ENCODE assay signal across 13 mouse cellular contexts in the genomic region with DNA sequence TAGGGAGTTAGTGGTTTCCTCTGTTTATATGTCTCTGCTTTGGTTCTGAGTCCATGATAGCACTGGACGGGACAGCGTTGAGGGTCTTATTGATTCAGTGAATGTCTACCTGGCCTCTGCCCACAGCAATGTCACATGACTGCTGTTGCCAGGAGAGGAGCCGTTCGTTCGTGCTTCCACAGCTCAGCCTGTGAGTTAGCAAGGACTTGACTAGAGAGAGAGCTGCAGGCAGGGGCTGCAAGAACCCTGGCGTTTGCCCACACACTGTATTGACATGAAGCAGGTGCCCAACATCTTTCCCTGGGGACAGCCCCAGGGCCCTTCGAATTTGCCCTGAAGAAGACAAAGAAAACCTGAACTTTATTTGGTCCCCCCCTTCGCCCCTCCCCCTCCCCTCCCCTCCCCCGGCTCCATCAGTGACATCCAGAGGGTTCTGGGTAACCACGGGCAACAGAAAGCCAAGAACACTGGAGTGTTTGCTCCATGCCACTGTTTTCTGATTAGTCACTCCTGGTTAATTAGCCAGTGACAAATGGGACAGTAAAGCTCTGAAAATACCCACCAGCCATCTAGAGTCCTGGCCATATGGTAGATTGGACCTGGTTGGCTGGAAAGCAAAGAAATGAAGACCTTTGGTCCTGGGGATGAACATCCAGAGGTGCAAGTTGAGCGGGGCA.
A peak's percentile ranks its signal among the peaks of the same experiment; 100 is the strongest.
DNase-seq lines count a peak whose midpoint lies in the region; ATAC-seq and TF ChIP-seq lines count a peak whose summit lies in the region.
"Had no signal": no experiment of that assay in that cellular context is flagged by ENCODE, and none has a peak within 500 bp of the region (broad histone marks: within the 10 kb centered on the region; RNA-seq: fewer than 3 reads in every experiment).

No protein-coding gene starts in this region.

- DNase-seq in kidney, postnatal 14 days: no peak
- no peak for DNase-seq in liver, adult 2 months (ENCODE audit: extremely low read depth, low read depth, low spot score)
- DNase-seq in midbrain, embryonic 14.5 days: no peak
- no peak for DNase-seq in layer of hippocampus, postnatal 36 days
- DNase-seq in embryo, embryonic 10 days (ENCODE audit: low spot score): no peak
- DNase-seq in ovary, adult 18-20 months (ENCODE audit: low spot score): no peak
- DNase-seq: adrenal gland, postnatal 14 days; B cell, adult 2 months; cerebellum, adult 2 months; right cerebral cortex, adult 18-20 months had no signal

- 0 out of 2 replicates have a peak, but pooled peaks have one; percentile 9 for ATAC-seq in kidney, embryonic 15.5 days (replicated peaks; ENCODE audit: low FRiP score)
- ATAC-seq in forebrain, embryonic 15.5 days (replicated peaks): peak; percentile 35; the same call in 1 of the 2 replicates
- no peak; the same call in 1 of the 2 replicates for ATAC-seq in midbrain, embryonic 14.5 days (ENCODE audit: low FRiP score, low TSS enrichment)

- H3K27me3 ChIP-seq in kidney, embryonic 15.5 days: no peaks in the 10 kb centered on the region
- H3K27me3 ChIP-seq in forebrain, embryonic 15.5 days: no peaks in the 10 kb centered on the region
- H3K27me3 ChIP-seq in liver, adult 2 months (ENCODE audit: control insufficient read depth, insufficient read depth, low read length): no peaks in the 10 kb centered on the region
- H3K27me3 ChIP-seq in midbrain, embryonic 14.5 days (ENCODE audit: control insufficient read depth, insufficient read depth, low read length): no peaks in the 10 kb centered on the region
- H3K27me3 ChIP-seq: limb, embryonic 13.5 days had no signal

- peaks cover 39% of the 10 kb centered on the region for H3K4me1 ChIP-seq in kidney, embryonic 15.5 days
- peaks cover 20% of the 10 kb centered on the region for H3K4me1 ChIP-seq in forebrain, embryonic 15.5 days
- H3K4me1 ChIP-seq in liver, adult 2 months (ENCODE audit: control insufficient read depth, insufficient read depth, low read length): peaks cover 18% of the 10 kb centered on the region
- H3K4me1 ChIP-seq in midbrain, embryonic 14.5 days (ENCODE audit: control insufficient read depth, insufficient read depth, low read length): peaks cover 17% of the 10 kb centered on the region

- TF ChIP-seq POLR2A in liver, adult 2 months (IDR thresholded peaks at IDR 0.05; ENCODE audit: extremely low read depth, insufficient read depth, low read length): no peak

- no peak overlapping the region for H3K4me3 ChIP-seq in kidney, embryonic 15.5 days (replicated peaks)
- no peak overlapping the region for H3K4me3 ChIP-seq in forebrain, embryonic 15.5 days
- no peak overlapping the region for H3K4me3 ChIP-seq in liver, adult 2 months (ENCODE audit: insufficient read depth, low read depth, low read length)
- H3K4me3 ChIP-seq in midbrain, embryonic 14.5 days (replicated peaks; ENCODE audit: low read depth, low read length): no peak overlapping the region
- H3K4me3 ChIP-seq: limb, embryonic 13.5 days had no signal

- H3K9me3 ChIP-seq in kidney, embryonic 15.5 days (replicated peaks): no peaks in the 10 kb centered on the region
- H3K9me3 ChIP-seq in forebrain, embryonic 15.5 days: no peaks in the 10 kb centered on the region
- H3K9me3 ChIP-seq in midbrain, embryonic 14.5 days (ENCODE audit: control insufficient read depth, low read length): no peaks in the 10 kb centered on the region
- H3K9me3 ChIP-seq: limb, embryonic 13.5 days had no signal

- 50% methylated on average over 11 of the region's 11 CpGs for WGBS in kidney, embryonic 15.5 days
- WGBS in forebrain, embryonic 15.5 days: 44% methylated on average over 10 of the region's 11 CpGs
- WGBS in liver, adult 2 months: 27% methylated on average over 11 of the region's 11 CpGs
- WGBS in midbrain, embryonic 14.5 days: 44% methylated on average over 11 of the region's 11 CpGs

- H3K4me2 ChIP-seq in kidney, embryonic 15.5 days: no peak overlapping the region
- no peak overlapping the region for H3K4me2 ChIP-seq in forebrain, embryonic 15.5 days (replicated peaks)
- H3K4me2 ChIP-seq in midbrain, embryonic 14.5 days (ENCODE audit: low read length): no peak overlapping the region
- H3K4me2 ChIP-seq: limb, embryonic 13.5 days had no signal

- no peak overlapping the region for H3K9ac ChIP-seq in kidney, embryonic 15.5 days
- no peak overlapping the region for H3K9ac ChIP-seq in forebrain, embryonic 15.5 days (replicated peaks)
- H3K9ac ChIP-seq in liver, adult 2 months (ENCODE audit: low read depth, low read length): no peak overlapping the region
- no peak overlapping the region for H3K9ac ChIP-seq in midbrain, embryonic 14.5 days (replicated peaks; ENCODE audit: low read length)
- H3K9ac ChIP-seq: limb, embryonic 13.5 days had no signal

- H3K79me2 ChIP-seq in liver, adult 2 months (ENCODE audit: control insufficient read depth, insufficient read depth, low read length): peaks cover 39% of the 10 kb centered on the region

- peak overlapping the region; percentile 81 for H3K27ac ChIP-seq in kidney, embryonic 15.5 days
- peak overlapping the region; percentile 28; the same call in 1 of the 2 replicates for H3K27ac ChIP-seq in forebrain, embryonic 15.5 days (replicated peaks)
- 0 out of 2 replicates have a peak overlapping the region, but pooled peaks have one; percentile 10 for H3K27ac ChIP-seq in liver, adult 2 months (replicated peaks; ENCODE audit: insufficient read depth, low read depth, low read length)
- peak overlapping the region; percentile 38; the same call in 1 of the 2 replicates for H3K27ac ChIP-seq in midbrain, embryonic 14.5 days (replicated peaks; ENCODE audit: low read depth, low read length)
- H3K27ac ChIP-seq: limb, embryonic 13.5 days had no signal

- no peak for TF ChIP-seq CTCF in liver, adult 2 months (IDR thresholded peaks at IDR 0.05; ENCODE audit: low read depth, low read length)

- no peaks in the 10 kb centered on the region for H3K36me3 ChIP-seq in kidney, embryonic 15.5 days
- no peaks in the 10 kb centered on the region for H3K36me3 ChIP-seq in forebrain, embryonic 15.5 days
- H3K36me3 ChIP-seq in liver, adult 2 months (ENCODE audit: control insufficient read depth, insufficient read depth, low read length): no peaks in the 10 kb centered on the region
- H3K36me3 ChIP-seq in midbrain, embryonic 14.5 days (ENCODE audit: control insufficient read depth, insufficient read depth, low read length): no peaks in the 10 kb centered on the region
- H3K36me3 ChIP-seq: limb, embryonic 13.5 days had no signal

Comparison
In these comparisons a context has a peak if more than half of its experiments do, and no peak if none do; other contexts are left out.
1. H3K27ac ChIP-seq: peak in every context shown above with its lines; median percentile 81 in kidney, embryonic 15.5 days; 38 in midbrain, embryonic 14.5 days; 28 in forebrain, embryonic 15.5 days; 10 in liver, adult 2 months.